Mouse (Mus musculus) heart, adult 2 months (tissue): ENCODE results near the gene Lrrn2. TPM values are rescaled to one million over a fixed set of nuclear protein-coding genes. Genes with fewer than 3 reads are reported as not detected.
"Not testable (repeated sequence)": the region's sequence is repeated elsewhere in the genome, so short reads cannot be mapped to it uniquely, and the experiment has no call there.

Source experiments
- DNase-seq, 2 experiments: peaks; one replicate each; pipeline ENCODE4 v3.0.0; 2021
- H3K27ac ChIP-seq: fragments of 200-600 bp; 2 replicates; pipeline ENCODE4 v1.8.1; 2022
- H3K27me3 ChIP-seq: fragments of 200-500 bp; 2 replicates; pipeline ENCODE4 v1.6.1; 2012; ENCODE audit warnings: mild to moderate bottlenecking, low read length, inconsistent platforms, mixed read lengths; ENCODE audit not compliant: control insufficient read depth, insufficient read depth
- H3K36me3 ChIP-seq: fragments of 200-500 bp; 2 replicates; pipeline ENCODE4 v1.6.1; 2012; ENCODE audit warnings: low read length, inconsistent platforms; ENCODE audit not compliant: control insufficient read depth, insufficient read depth
- H3K4me1 ChIP-seq: fragments of 200-500 bp; 2 replicates; pipeline ENCODE4 v1.6.1; 2011; ENCODE audit warnings: low read length; ENCODE audit not compliant: control insufficient read depth, insufficient read depth
- H3K4me3 ChIP-seq: fragments of 200-600 bp; 2 replicates; pipeline ENCODE4 v1.8.1; 2022
- H3K79me2 ChIP-seq: fragments of 200-500 bp; replicated peaks from 2 replicates; pipeline ENCODE4 v1.6.1; 2012; ENCODE audit warnings: mild to moderate bottlenecking, inconsistent platforms, low read length, moderate library complexity, mixed read lengths; ENCODE audit not compliant: control insufficient read depth, insufficient read depth
- H3K9ac ChIP-seq: fragments of 200-500 bp; 2 replicates; pipeline ENCODE4 v1.6.1; 2012; ENCODE audit warnings: low read depth, mild to moderate bottlenecking, control low read depth, inconsistent platforms, low read length, mixed read lengths
- CTCF ChIP-seq: fragments of 200-600 bp; IDR thresholded peaks from 2 replicates; pipeline ENCODE4 v1.8.1; 2022; ENCODE audit warnings: antibody characterized with exemption, mild to moderate bottlenecking, moderate library complexity
- EP300 ChIP-seq: fragments of 200-500 bp; IDR thresholded peaks from 2 replicates; pipeline ENCODE4 v1.6.1; 2011; ENCODE audit warnings: low read depth, low read length, control low read depth; ENCODE audit not compliant: insufficient read depth
- POLR2A ChIP-seq: fragments of 200-500 bp; IDR thresholded peaks from 2 replicates; pipeline ENCODE4 v1.6.1; 2011; ENCODE audit warnings: mild to moderate bottlenecking, low read depth, low read length, control low read depth; ENCODE audit not compliant: insufficient read depth
- WGBS: fragments of 180-500 bp; shearing (Covaris S2); methylation state at CpG from one replicate; pipeline ENCODE4 v1.1.7; 2018; 5-methylcytosine and 5-hydroxymethylcytosine counted together
- intact Hi-C: fragments of 180-260 bp; cut with DNase I; formaldehyde crosslinking; loops from one replicate; pipeline ENCODE4 v1.15.1; 2025
- microRNA-seq, 2 experiments: library from miRNA; unstranded; fragments of <30 nt; microRNA quantifications; one replicate each; pipeline ENCODE4 v1.2.0; 2021
- polyA plus RNA-seq: library from polyadenylated mRNA; depleted of rRNA; stranded (reverse); fragments of >200 nt; gene quantifications from 2 replicates; pipeline ENCODE4 v1.2.3, GENCODE M21; 2012; rRNA removed
- total RNA-seq, 2 experiments: library from RNA; stranded (reverse); gene quantifications; 2 replicates each; pipeline ENCODE4 v1.2.3; 2021

Gene Lrrn2
- total and polyA plus RNA-seq, 3 experiments: 3.2 to 7.3 (median 4.2) TPM

- WGBS: 24% methylated on average over 6 of the region's 6 CpGs
- Histone ChIP-seq H3K27me3 (no peaks in the 10 kb centered on the region), H3K36me3 (no peaks in the 10 kb centered on the region), H3K4me3 (no peak overlapping the region), H3K9ac (no peak overlapping the region), H3K79me2 (no peaks in the 10 kb centered on the region), H3K27ac (no peak overlapping the region), H3K4me1 (no peaks in the 10 kb centered on the region)
- intact Hi-C loops: loop anchor here (1.0 to 10.0 kb wide), 2 partner anchors 210 to 444 kb away; no protein-coding TSS in a partner anchor
- peak; percentile 26 to 71 for DNase-seq
- TF ChIP-seq POLR2A (no peak), CTCF (peak; percentile 96)
Observed at GRCm38 (mm10) chr1:132968659-132969058, 88.6 kb downstream of the Lrrn2 start.

DNA sequence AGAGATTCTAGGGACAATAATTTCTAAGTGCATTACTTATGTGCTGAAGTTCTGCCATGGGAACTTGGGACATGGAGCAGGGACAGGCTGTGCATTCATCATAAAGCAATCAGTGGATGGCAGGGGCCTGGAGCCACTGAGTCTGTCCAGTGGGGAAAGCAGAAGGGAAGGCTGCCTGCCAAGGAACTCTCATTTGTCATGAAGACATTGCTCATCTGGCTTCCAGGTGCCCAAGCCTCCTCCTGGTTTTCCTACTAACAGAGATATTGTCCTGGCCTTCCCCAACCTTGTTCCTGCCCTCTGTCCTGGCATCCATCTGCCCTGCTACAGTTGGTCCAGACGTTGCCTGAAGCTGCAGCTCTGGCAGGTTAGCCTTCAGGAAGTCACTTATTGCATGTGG is 97.3 kb downstream of the Lrrn2 start:
- Histone ChIP-seq H3K4me3 (no peak overlapping the region), H3K4me1 (no peaks in the 10 kb centered on the region), H3K79me2 (no peaks in the 10 kb centered on the region), H3K9ac (no peak overlapping the region), H3K36me3 (no peaks in the 10 kb centered on the region), H3K27ac (no peak overlapping the region), H3K27me3 (no peaks in the 10 kb centered on the region)
- no peak for TF ChIP-seq POLR2A
- TF ChIP-seq EP300: no peak
- TF ChIP-seq CTCF: no peak
- intact Hi-C loops: no loop called here
- no peak for DNase-seq
- 52% methylated on average over 1 of the region's 1 CpGs for WGBS

DNA sequence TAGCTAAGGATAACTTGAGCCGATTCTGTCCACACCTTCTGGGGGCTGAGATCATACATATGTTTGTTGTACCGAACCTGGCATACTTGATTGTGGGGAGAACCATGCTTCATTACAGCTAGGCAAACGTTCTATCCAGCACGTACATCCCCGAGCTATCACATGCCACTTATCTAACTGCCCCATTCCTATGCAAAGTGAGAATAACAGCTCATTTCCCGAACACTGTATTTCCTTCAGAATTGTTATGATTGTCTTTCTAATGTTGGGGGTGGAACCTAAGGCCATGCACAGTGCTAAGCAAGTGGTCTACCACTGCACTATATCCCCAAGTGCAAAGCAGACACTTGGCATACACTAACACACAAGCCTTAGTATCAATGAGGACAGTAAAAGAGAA is 101.2 kb downstream of the Lrrn2 start:
- intact Hi-C loops: no loop called here
- 78% methylated on average over 6 of the region's 6 CpGs for WGBS
- H3K4me1 ChIP-seq: no peaks in the 10 kb centered on the region; the same call in 1 of the 2 replicates

GRCm38 (mm10) chr1:132982728-132983127 is 102.7 kb downstream of the Lrrn2 start:
- TF ChIP-seq POLR2A: no peak
- peak; percentile 90 for TF ChIP-seq CTCF
- no peak for TF ChIP-seq EP300
- no peak overlapping the region for H3K4me3 ChIP-seq
- peak; percentile 26 to 50 for DNase-seq
- no peak overlapping the region for H3K9ac ChIP-seq
- no peaks in the 10 kb centered on the region; the same call in 1 of the 2 replicates for H3K4me1 ChIP-seq
- 61% methylated on average over 7 of the region's 7 CpGs for WGBS
- intact Hi-C loops: loop anchor here (1.0 kb wide), 1 partner anchor 223 kb away; no protein-coding TSS in a partner anchor
- no peaks in the 10 kb centered on the region for H3K27me3 ChIP-seq
- H3K79me2 ChIP-seq: no peaks in the 10 kb centered on the region
- no peaks in the 10 kb centered on the region for H3K36me3 ChIP-seq
- H3K27ac ChIP-seq: no peak overlapping the region

More for the DNA sequence above, 101.2 kb downstream of the Lrrn2 start:
- no peak overlapping the region for H3K4me3 ChIP-seq
- no peak overlapping the region for H3K27ac ChIP-seq
- H3K9ac ChIP-seq: no peak overlapping the region
- no peak for TF ChIP-seq POLR2A
- TF ChIP-seq EP300: no peak
- no peak for TF ChIP-seq CTCF
- DNase-seq: no peak
- no peaks in the 10 kb centered on the region for H3K27me3 ChIP-seq
- H3K36me3 ChIP-seq: no peaks in the 10 kb centered on the region
- H3K79me2 ChIP-seq: no peaks in the 10 kb centered on the region

DNA sequence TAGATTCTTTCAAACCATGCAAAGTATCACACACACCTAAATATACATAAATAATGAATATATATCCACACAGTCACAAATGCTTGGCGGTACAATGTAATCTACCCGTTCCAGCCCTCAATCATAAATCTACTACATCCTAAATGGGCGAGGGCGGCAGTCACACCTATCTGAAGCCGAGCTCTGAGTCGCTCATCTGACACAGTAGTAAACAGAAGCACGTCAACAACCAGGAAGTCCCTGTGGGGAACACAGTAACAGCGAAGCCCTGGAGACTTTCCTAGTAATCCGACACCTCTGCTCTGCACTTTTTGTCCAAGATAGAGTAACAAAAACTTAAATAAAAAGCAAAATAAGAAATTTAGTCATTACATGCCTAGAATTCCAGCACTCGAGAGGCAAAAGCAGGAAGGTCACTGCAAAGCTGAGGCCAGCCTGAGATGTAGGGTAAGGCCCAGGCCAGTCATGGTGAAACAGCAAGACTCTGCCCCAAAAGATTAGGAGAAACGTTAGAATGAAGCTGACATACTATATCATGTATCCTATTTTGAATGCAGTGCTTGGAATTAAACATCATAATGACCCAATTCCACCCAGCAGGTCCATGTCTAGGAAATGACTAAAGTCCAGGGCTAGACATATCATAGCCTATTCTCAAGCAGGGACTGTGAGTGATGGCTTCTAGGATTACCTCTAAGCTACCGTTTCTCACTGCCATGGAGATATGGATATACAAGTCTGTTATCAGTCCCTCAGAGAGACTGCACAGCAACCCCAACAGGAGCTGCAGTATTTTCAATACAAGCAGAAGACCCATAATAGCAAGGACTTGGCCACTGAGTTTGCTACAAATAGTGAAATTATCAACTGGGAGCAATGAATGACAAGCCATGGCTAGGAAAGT is 108.7 kb downstream of the Lrrn2 start:
- H3K36me3 ChIP-seq: not testable (repeated sequence)
- 70% methylated on average over 12 of the region's 12 CpGs for WGBS

More for the DNA sequence above, 108.7 kb downstream of the Lrrn2 start:
- H3K4me3 ChIP-seq, H3K9ac ChIP-seq, H3K4me1 ChIP-seq, H3K27ac ChIP-seq, H3K27me3 ChIP-seq, H3K79me2 ChIP-seq, intact Hi-C loops, DNase-seq: not testable (repeated sequence)

Small RNA genes within 50 kb of the gene (microRNA-seq; reads per million reads assigned to microRNA genes)
- gene Gm44300: 0 reads per million in 2 experiments

Other genes with a start within 250 kb of the Lrrn2 start
- under 1 TPM; 0.10 to 0.14 TPM for gene Nfasc, start 138.5 kb upstream of the Lrrn2 start, total RNA-seq
- 0.32 and 0.39 TPM in 2 replicates for gene Nfasc, start 138.5 kb upstream of the Lrrn2 start, polyA plus RNA-seq
- 10 to 100 TPM; 23.7 to 25.9 TPM for gene Mdm4, start 150.3 kb downstream of the Lrrn2 start, total RNA-seq
- 22.9 and 43.2 TPM in 2 replicates for gene Mdm4, start 150.3 kb downstream of the Lrrn2 start, polyA plus RNA-seq
- gene Pik3c2b, start 165.4 kb downstream of the Lrrn2 start, total RNA-seq: 10 to 100 TPM; 14.6 to 19.4 TPM
- gene Pik3c2b, start 165.4 kb downstream of the Lrrn2 start, polyA plus RNA-seq: 19.9 and 22.0 TPM in 2 replicates